ENCODE assay signal across 22 mouse cellular contexts in genomic region chr1:21780746-21781145, GRCm38 (mm10).
A peak's percentile ranks its signal among the peaks of the same experiment; 100 is the strongest.
DNase-seq lines count a peak whose midpoint lies in the region; ATAC-seq and TF ChIP-seq lines count a peak whose summit lies in the region.
"Had no signal": no experiment of that assay in that cellular context is flagged by ENCODE, and none has a peak within 500 bp of the region (broad histone marks: within the 10 kb centered on the region; RNA-seq: fewer than 3 reads in every experiment).

No protein-coding gene starts in this region.

- dilution Hi-C loops in CH12.LX (cut with MboI; ENCODE audit: extremely low pct_ligation_motif_present, extremely low pct_unique_long_range_greater_than_20kb, low sequenced_read_pairs): no loop called here

- peak; percentile 47; the same call in 1 of the 2 replicates for TF ChIP-seq POLR2A in CH12.LX (IDR thresholded peaks at IDR 0.05; ENCODE audit: low read depth, low read length)

- H3K9me3 ChIP-seq in CH12.LX (replicated peaks; ENCODE audit: low read length): no peaks in the 10 kb centered on the region
- H3K9me3 ChIP-seq: hindbrain, embryonic 12.5 days; hindbrain, embryonic 15.5 days had no signal

- peaks cover 17 to 35% of the 10 kb centered on the region in 2 experiments for H3K4me1 ChIP-seq in CH12.LX (ENCODE audit: control insufficient read depth in 1 of 2, insufficient read depth in 2 of 2)
- H3K4me1 ChIP-seq: hindbrain, embryonic 12.5 days; hindbrain, embryonic 15.5 days had no signal

- in situ Hi-C loops in CH12.LX (cut with MboI; ENCODE audit: low pct_ligation_motif_present, low pct_unique_long_range_greater_than_20kb, low sequenced_read_pairs): no loop called here

- H3K4me3 ChIP-seq in CH12.LX (replicated peaks in 1 of 3; ENCODE audit: low read depth in 2 of 3, low read length in 2 of 3, poor library complexity in 1 of 3): peak overlapping the region in 2 of 3 experiments; percentile 28 to 40
- H3K4me3 ChIP-seq: heart, adult 2 months; hindbrain, embryonic 12.5 days; hindbrain, embryonic 15.5 days had no signal

- TF ChIP-seq EP300 in CH12.LX (IDR thresholded peaks at IDR 0.05; ENCODE audit: low read length): peak; percentile 77

- H3K79me2 ChIP-seq in CH12.LX (replicated peaks; ENCODE audit: control insufficient read depth, extremely low read depth, insufficient read depth, poor library complexity, severe bottlenecking): 0 out of 2 replicates have a peak, but pooled peaks cover 2% of the 10 kb centered on the region

- peak; percentile 83 for DNase-seq in 416B (ENCODE audit: low read depth)
- peak; percentile 26 for DNase-seq in CD4-positive helper T cell, adult 2 months (ENCODE audit: low read depth, low spot score)
- peak; percentile 85 for DNase-seq in CH12.LX (ENCODE audit: extremely low read depth)
- DNase-seq in lung, postnatal 10 days: no peak
- DNase-seq in B cell, adult 2 months: no peak
- DNase-seq in ovary, adult 18-20 months (ENCODE audit: low spot score): no peak
- DNase-seq: adrenal gland, adult 2 months; adrenal gland, postnatal 14 days; cerebellum, adult 11-12 months; cerebellum, adult 8-10 months; cerebellum, postnatal 10 days; forebrain, postnatal 0 days; gastrocnemius, postnatal 10 days; gastrocnemius, postnatal 36 days; heart, adult 2 months; kidney, adult 18-20 months had no signal

- H3K4me2 ChIP-seq in CH12.LX (ENCODE audit: insufficient read depth, low read depth, poor library complexity, severe bottlenecking): peak overlapping the region; percentile 93
- H3K4me2 ChIP-seq: heart, embryonic 11.5 days; hindbrain, embryonic 12.5 days; hindbrain, embryonic 15.5 days had no signal

- H3K36me3 ChIP-seq in CH12.LX (replicated peaks in 1 of 2; ENCODE audit: control insufficient read depth in 1 of 2, insufficient read depth in 1 of 2, low read length in 1 of 2): no peaks in the 10 kb centered on the region
- H3K36me3 ChIP-seq: hindbrain, embryonic 12.5 days; hindbrain, embryonic 15.5 days had no signal

- H3K27me3 ChIP-seq in CH12.LX (replicated peaks): no peaks in the 10 kb centered on the region
- H3K27me3 ChIP-seq: hindbrain, embryonic 12.5 days; hindbrain, embryonic 15.5 days had no signal

- peak; percentile 64 for ATAC-seq in inflammation-experienced regulatory T-cells, adult 6 months
- ATAC-seq: forebrain, embryonic 14.5 days; forebrain, postnatal 0 days; intestine, embryonic 16.5 days had no signal

- H3K9ac ChIP-seq in CH12.LX (ENCODE audit: insufficient read depth, low read depth): peak overlapping the region; percentile 87
- H3K9ac ChIP-seq: forebrain, postnatal 0 days; hindbrain, embryonic 12.5 days; hindbrain, embryonic 15.5 days had no signal

- peak overlapping the region; percentile 97 for H3K27ac ChIP-seq in CH12.LX (ENCODE audit: insufficient read depth, low read depth)
- H3K27ac ChIP-seq: heart, adult 2 months; hindbrain, embryonic 12.5 days; hindbrain, embryonic 15.5 days had no signal

- TF ChIP-seq CTCF in CH12.LX (conservative IDR thresholded peaks at IDR 0.05 in 1 of 2, IDR thresholded peaks at IDR 0.05 in 1 of 2; ENCODE audit: low read depth in 2 of 2, low read length in 2 of 2): no peak

- TF ChIP-seq RAD21 in CH12.LX (IDR thresholded peaks at IDR 0.05; ENCODE audit: low read depth, low read length): peak; percentile 6

TF ChIP-seq in CH12.LX, 34 proteins besides CTCF, POLR2A, EP300 and RAD21:
- TF ChIP-seq E2F4 (IDR thresholded peaks at IDR 0.05; ENCODE audit: insufficient replicate concordance, low read depth, low read length): no peak
- no peak for TF ChIP-seq UBTF (IDR thresholded peaks at IDR 0.05; ENCODE audit: low read depth, low read length)
- peak; percentile 11; the same call in 1 of the 2 replicates for TF ChIP-seq SMC3 (IDR thresholded peaks at IDR 0.05; ENCODE audit: low read depth, low read length)
- no peak for TF ChIP-seq ZKSCAN1 (IDR thresholded peaks at IDR 0.05; ENCODE audit: borderline replicate concordance, low read depth, low read length)
- no peak for TF ChIP-seq USF2 (conservative IDR thresholded peaks at IDR 0.05; ENCODE audit: low read depth, low read length)
- peak; percentile 82 for TF ChIP-seq MEF2A (IDR thresholded peaks at IDR 0.05; ENCODE audit: borderline replicate concordance, low read depth, low read length)
- TF ChIP-seq RCOR1 (conservative IDR thresholded peaks at IDR 0.05; ENCODE audit: low read depth, low read length): peak; percentile 21; the same call in 1 of the 2 replicates
- no peak for TF ChIP-seq ZNF384 (IDR thresholded peaks at IDR 0.05; ENCODE audit: low read depth, low read length)
- TF ChIP-seq CHD2 (IDR thresholded peaks at IDR 0.05; ENCODE audit: low read length): peak; percentile 92
- no peak for TF ChIP-seq GABPA (IDR thresholded peaks at IDR 0.05; ENCODE audit: insufficient replicate concordance, low read depth, low read length)
- peak; percentile 50; the same call in 1 of the 2 replicates for TF ChIP-seq JUN (IDR thresholded peaks at IDR 0.05; ENCODE audit: insufficient read depth, low read depth, low read length)
- peak; percentile 90; the same call in 1 of the 2 replicates for TF ChIP-seq CHD1 (IDR thresholded peaks at IDR 0.05; ENCODE audit: low read depth, low read length)
- TF ChIP-seq ZMIZ1 (IDR thresholded peaks at IDR 0.05; ENCODE audit: low read depth, low read length): no peak
- no peak for TF ChIP-seq PAX5 (IDR thresholded peaks at IDR 0.05; ENCODE audit: low read length)
- TF ChIP-seq IRF4 (IDR thresholded peaks at IDR 0.05; ENCODE audit: low read depth, low read length): peak; percentile 52; the same call in 1 of the 2 replicates
- peak; percentile 57 for TF ChIP-seq ELF1 (IDR thresholded peaks at IDR 0.05; ENCODE audit: low read depth, low read length)
- TF ChIP-seq TBP (conservative IDR thresholded peaks at IDR 0.05; ENCODE audit: low read depth, low read length): peak; percentile 85; the same call in 1 of the 2 replicates
- 0 out of 2 replicates have a peak, but pooled peaks have one; percentile 12 for TF ChIP-seq MYC (IDR thresholded peaks at IDR 0.05; ENCODE audit: low read depth, low read length)
- TF ChIP-seq MAX (IDR thresholded peaks at IDR 0.05; ENCODE audit: low read length): no peak
- TF ChIP-seq HCFC1 (IDR thresholded peaks at IDR 0.05; ENCODE audit: low read depth, low read length): no peak
- 0 out of 2 replicates have a peak, but pooled peaks have one; percentile 44 for TF ChIP-seq TCF12 (IDR thresholded peaks at IDR 0.05; ENCODE audit: low read depth, low read length)
- TF ChIP-seq SIN3A (IDR thresholded peaks at IDR 0.05; ENCODE audit: low read length): no peak
- TF ChIP-seq BHLHE40 (IDR thresholded peaks at IDR 0.05; ENCODE audit: low read depth, low read length): peak; percentile 62
- TF ChIP-seq NRF1 (IDR thresholded peaks at IDR 0.05; ENCODE audit: low read depth, low read length): no peak
- TF ChIP-seq NELFE (IDR thresholded peaks at IDR 0.05; ENCODE audit: low read depth, low read length): peak; percentile 32; the same call in 1 of the 2 replicates
- TF ChIP-seq JUND (conservative IDR thresholded peaks at IDR 0.05; ENCODE audit: low read depth, low read length): 0 out of 2 replicates have a peak, but pooled peaks have one; percentile 34
- TF ChIP-seq MXI1 (IDR thresholded peaks at IDR 0.05; ENCODE audit: low read depth, low read length): peak; percentile 28; the same call in 1 of the 2 replicates
- TF ChIP-seq POLR2AphosphoS2 (IDR thresholded peaks at IDR 0.05; ENCODE audit: low read depth, low read length): no peak
- TF ChIP-seq MAFK (IDR thresholded peaks at IDR 0.05; ENCODE audit: insufficient replicate concordance, low read length): peak; percentile 63; the same call in 1 of the 2 replicates
- no peak for TF ChIP-seq USF1 (IDR thresholded peaks at IDR 0.05; ENCODE audit: low read depth, low read length)
- TF ChIP-seq KAT2A (IDR thresholded peaks at IDR 0.05; ENCODE audit: insufficient replicate concordance, low read length): no peak
- TF ChIP-seq ZC3H11A (IDR thresholded peaks at IDR 0.05; ENCODE audit: low read depth, low read length): no peak
- 0 out of 2 replicates have a peak, but pooled peaks have one; percentile 67 for TF ChIP-seq MAZ (IDR thresholded peaks at IDR 0.05; ENCODE audit: low read depth, low read length)
- TF ChIP-seq ETS1 (conservative IDR thresholded peaks at IDR 0.05; ENCODE audit: low read depth, low read length): peak; percentile 83

Comparison
In these comparisons a context has a peak if more than half of its experiments do, and no peak if none do; other contexts are left out.
1. DNase-seq: peak in 416B (single experiment), CD4-positive helper T cell, adult 2 months (single experiment) and CH12.LX (single experiment); none in lung, postnatal 10 days (single experiment), B cell, adult 2 months (0 of 2) and ovary, adult 18-20 months (single experiment).